Mouse (Mus musculus) lung, adult 10 weeks (tissue): Measurements from ENCODE around the gene Vmn1r142. TPM values are rescaled to one million over a fixed set of nuclear protein-coding genes. Genes with fewer than 3 reads are reported as not detected.

Experiments
- polyA plus RNA-seq: library from polyadenylated mRNA; stranded (reverse); fragments of 350-450 nt; fragmentation: Illumina TruSeq; extraction: RNeasy Lipid Tissue Mini Kit (QIAGEN cat#74804); gene quantifications from one replicate; pipeline ENCODE4 v1.2.3, GENCODE M21; 2014; ENCODE audit warnings: low read depth, low replicate concordance; ENCODE audit not compliant: insufficient read depth

Gene Vmn1r142
- polyA plus RNA-seq, result not detected

DNA sequence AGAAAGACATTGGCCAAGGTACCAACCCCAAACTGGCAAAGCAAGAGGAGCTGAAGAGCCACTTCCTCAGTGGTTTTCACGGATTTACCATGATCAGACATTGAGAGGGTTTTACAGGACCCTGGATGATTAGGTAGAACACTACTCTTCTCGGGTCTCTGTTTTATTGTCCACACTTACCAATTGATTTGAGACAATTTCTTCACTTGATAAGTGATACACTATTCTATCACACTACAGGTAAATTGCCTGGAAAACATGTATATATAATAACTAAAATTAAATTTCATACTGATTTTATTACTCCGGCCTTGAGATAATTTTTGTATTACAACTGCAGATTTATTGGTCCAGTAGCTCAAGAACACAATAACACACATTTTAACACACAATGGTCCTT, at the start of gene Vmn1r142:
TSS of gene Vmn1r142 (minus strand) at position 101 of the 400 bp plus-strand sequence.

DNA sequence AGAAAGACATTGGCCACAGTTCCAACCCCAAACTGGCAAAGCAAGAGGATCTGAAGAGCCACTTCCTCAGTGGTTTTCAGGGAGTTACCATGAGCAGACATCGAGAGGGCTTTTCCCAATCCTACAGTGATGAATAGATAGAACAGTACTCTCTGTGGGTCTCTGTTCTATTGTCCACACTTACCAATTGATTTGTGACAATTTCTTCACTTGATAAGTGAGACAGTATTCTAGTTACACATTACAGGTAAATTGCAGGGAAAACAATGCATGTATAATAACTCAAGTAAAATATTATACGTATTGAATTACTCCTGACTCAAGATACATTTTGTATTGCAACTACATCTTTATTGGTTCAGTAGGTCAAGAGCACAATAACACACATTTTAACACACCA, 37.3 kb upstream of the Vmn1r142 start, which contains the start of gene Gm8653:
TSS of gene Gm8653 (minus strand) at position 101 of the 400 bp plus-strand sequence.

DNA sequence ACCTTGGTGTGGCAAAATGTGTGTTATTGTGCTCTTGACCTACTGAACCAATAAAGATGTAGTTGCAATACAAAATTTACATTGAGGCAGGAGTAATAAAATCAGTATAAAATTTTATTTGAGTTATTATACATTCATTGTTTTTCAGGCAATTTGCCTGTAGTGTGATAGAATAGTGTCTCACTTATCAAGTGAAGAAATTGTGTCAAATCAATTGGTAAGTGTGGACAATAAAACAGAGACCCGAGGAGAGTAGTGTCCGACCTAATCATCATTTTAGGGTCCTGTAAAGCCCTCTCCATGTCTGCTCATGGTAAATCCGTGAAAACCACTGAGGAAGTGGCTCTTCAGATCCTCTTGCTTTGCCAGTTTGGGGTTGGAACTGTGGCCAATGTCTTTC, 25.2 kb upstream of the Vmn1r142 start, which contains the start of gene Vmn1r143:
TSS of gene Vmn1r143 (plus strand) at position 301 of the 400 bp plus-strand sequence.

DNA sequence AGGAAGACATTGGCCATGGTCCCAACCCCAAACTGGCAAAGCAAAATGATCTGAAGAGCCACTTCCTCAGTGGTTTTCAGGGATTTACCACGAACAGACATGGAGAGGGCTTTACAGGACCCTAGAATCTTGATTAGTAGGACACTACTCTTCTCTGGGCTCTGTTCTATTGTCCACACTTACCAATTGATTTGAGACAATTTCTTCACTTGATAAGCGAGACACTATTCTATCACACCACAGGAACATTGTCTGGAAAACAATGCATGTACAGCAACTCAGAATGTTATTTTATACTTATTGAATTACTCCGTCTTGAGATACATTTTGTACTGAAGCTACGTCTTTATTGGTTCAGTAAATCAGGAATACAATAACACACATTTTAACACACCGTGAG, 29.2 kb downstream of the Vmn1r142 start, which contains the start of gene Gm10666:
TSS of gene Gm10666 (minus strand) at position 101 of the 400 bp plus-strand sequence.

DNA sequence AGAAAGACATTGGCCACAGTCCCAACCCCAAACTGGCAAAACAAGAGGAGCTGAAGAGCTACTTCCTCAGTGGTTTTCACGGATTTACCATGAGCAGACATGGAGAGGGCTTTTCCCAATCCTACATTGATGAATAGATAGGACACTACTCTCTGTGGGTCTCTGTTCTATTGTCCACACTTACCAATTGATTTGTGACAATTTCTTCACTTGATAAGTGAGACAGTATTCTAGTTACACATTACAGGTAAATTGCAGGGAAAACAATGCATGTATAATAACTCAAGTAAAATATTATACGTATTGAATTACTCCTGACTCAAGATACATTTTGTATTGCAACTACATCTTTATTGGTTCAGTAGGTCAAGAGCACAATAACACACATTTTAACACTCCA, 45.7 kb downstream of the Vmn1r142 start, which contains the start of gene Gm16451:
TSS of gene Gm16451 (minus strand) at position 101 of the 400 bp plus-strand sequence.

Other genes starting within 250 kb of the Vmn1r142 start
- gene Gm5891, start 242.7 kb downstream of the Vmn1r142 start, polyA plus RNA-seq, result not detected
- gene Vmn1r137, start 169.4 kb downstream of the Vmn1r142 start, polyA plus RNA-seq, result not detected
- gene Vmn1r138, start 135.1 kb downstream of the Vmn1r142 start, polyA plus RNA-seq, result not detected
- gene Gm6176, start 107.7 kb downstream of the Vmn1r142 start, polyA plus RNA-seq, result not detected
- not detected for gene Vmn1r139, start 95.0 kb downstream of the Vmn1r142 start, polyA plus RNA-seq
- gene Gm16451, start 45.8 kb downstream of the Vmn1r142 start, polyA plus RNA-seq, result not detected
- not detected for gene Gm10666, start 29.3 kb downstream of the Vmn1r142 start, polyA plus RNA-seq
- gene Vmn1r143, start 25.3 kb upstream of the Vmn1r142 start, polyA plus RNA-seq, result not detected
- not detected for gene Gm8653, start 37.2 kb upstream of the Vmn1r142 start, polyA plus RNA-seq
- not detected for gene Gm8453, start 65.4 kb upstream of the Vmn1r142 start, polyA plus RNA-seq
- not detected for gene Gm4187, start 165.7 kb upstream of the Vmn1r142 start, polyA plus RNA-seq
- not detected for gene Gm8660, start 207.0 kb upstream of the Vmn1r142 start, polyA plus RNA-seq
- not detected for gene Vmn1r148, start 249.5 kb upstream of the Vmn1r142 start, polyA plus RNA-seq